Mouse (Mus musculus) thymus, postnatal 36 days (tissue): Measurements from ENCODE around the gene Dhdds.
"Not testable (repeated sequence)": the region's sequence is repeated elsewhere in the genome, so short reads cannot be mapped to it uniquely, and the experiment has no call there.

Experiments used
- DNase-seq, 2 experiments: peaks; one replicate each; pipeline ENCODE4 v3.0.0; 2022; ENCODE audit warnings: mixed read lengths in 2 of 2

Dhdds gene

GRCm38 (mm10) chr4:134002903-134003302 lies 2.2 kb upstream of the Dhdds start:
- no peak for DNase-seq

DNA sequence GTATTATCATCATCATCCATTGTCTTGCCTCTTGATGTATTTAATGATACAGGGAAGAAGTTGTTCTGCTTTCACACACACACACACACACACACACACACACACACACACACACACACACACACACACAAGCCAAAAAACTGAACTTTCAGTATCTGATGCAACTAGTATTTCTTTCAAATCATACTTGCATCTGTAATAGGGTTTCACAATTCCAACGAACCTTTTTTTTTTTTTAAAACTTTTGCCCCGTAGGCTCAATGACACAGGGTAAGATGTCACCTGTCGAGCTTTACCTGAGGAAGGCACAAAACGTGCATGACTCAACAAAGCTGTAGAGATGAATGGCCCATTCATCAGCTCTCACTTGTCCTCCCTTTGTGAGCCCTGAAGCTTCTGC lies 1.5 kb upstream of the Dhdds start:
- DNase-seq: no peak

GRCm38 (mm10) chr4:134001710-134002109 lies 992 bp upstream of the Dhdds start:
- no peak for DNase-seq

- no peak for DNase-seq
Measured at GRCm38 (mm10) chr4:133994697-133995096, 6.0 kb downstream of the Dhdds start.

DNA sequence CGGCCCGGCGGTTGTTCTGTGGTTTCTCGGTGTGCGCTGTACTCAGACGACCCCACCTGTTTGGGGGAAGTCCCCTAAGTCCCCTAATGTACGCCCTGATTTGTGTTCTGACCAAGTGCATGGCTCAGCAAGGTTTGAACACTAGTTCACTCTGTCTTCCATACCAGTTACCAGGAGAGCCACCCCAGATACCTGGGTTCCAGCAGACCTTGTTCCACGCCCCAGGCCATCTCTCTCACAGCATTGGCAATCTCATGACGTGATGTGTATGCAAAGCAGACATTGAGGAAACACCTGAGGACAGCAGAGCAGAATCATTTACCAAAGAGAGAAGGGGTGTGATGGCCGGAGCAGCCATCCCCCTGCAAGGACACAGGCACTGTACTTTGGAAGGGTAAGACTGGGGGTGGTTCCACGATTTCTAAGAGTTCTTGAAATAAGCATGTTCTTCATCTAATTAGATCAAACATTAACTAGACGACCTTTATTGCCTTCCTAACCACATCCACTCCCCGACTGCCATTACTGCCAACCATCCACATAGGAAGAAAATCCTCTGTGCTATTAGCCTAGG lies 9.5 kb downstream of the Dhdds start:
- DNase-seq: no peak

DNA sequence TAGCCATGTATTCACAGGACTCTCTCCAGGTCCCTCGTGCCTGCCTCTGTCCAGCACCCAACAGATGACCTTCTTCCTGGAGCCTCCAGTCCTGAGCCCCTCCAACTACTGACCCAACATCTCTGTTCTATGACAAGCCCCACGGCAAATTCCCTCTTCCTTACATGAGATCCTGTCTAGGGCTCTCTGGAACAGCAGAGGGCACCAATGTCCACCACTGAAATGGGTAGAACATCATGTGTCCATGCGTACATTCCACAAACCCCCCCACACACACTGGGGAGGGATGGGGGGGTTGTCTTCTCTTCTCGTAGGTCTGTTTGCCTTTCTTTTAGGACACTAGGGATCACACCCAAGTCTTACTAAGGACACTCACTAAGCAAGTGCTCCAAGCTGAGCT lies 10.7 kb downstream of the Dhdds start:
- DNase-seq: no peak

DNA sequence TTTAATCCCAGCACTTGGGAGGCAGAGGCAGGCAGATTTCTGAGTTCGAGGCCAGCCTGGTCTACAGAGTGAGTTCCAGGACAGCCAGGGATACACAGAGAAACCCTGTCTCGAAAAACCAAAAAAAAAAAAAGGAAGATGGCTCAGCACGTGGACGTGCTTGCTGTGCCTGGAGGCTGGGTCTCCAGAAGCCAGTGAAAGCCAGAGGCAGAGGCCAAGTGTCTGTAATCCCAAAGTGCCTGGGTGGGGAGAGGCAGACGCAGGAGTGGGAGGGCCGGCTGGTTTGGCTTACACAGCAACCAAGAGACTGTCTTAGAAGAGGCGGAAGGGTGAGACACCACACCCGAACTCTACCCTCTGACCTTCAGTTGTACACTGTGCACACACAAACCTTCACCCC lies 12.4 kb downstream of the Dhdds start:
- DNase-seq: not testable (repeated sequence)

DNA sequence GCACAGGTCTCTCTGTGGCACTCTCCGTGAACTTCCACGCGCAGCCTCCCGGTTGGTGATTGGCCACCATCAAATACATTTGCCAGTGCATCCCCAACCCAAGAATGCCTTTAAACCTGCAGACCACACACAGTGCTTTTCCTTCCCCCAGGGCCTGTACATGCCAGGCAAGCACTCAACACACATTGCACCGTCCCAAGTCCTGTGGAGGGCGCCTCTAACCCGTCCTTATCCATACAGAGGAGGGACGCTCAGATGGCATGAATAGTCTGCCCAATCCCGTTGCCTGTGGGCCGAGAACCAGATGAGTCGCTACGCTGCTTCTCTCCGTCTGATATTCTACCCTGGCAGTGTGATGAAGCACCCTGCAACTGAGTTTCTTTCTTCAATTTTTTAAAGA lies 17.8 kb downstream of the Dhdds start:
- no peak for DNase-seq

GRCm38 (mm10) chr4:133980496-133980895 lies 20.2 kb downstream of the Dhdds start:
- DNase-seq: no peak

DNA sequence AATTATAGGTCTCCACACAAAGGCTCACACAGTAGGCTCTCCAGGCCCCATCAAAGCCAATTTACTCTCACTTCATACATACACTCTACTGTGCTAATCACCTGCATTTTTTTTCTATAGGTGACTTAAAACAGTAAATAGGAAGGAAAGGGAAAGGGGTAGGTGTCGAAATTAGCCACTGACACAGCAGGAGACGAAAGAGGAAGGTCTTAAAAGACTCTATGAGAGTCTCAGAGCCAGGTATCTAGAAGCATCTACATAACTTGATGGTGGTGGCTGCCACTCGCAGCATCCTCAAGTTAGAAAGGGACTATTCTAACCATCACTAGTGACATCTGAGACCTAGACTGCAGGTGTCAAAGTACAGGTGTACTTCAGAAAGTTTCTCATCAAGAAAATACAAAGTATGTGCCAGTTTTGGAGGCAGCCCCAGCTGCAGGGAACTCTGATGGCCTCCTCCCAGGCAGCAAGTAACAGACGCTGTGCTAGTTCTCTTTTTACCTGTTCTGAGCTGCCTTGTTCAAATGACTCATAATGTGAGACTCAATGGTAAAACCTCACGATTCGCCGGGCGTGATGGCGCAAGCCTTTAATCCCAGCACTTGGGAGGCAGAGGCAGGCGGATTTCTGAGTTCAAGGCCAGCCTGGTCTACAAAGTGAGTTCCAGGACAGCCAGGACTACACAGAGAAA lies 22.6 kb downstream of the Dhdds start:
- DNase-seq: no peak

GRCm38 (mm10) chr4:133971741-133972140 lies 29.0 kb downstream of the Dhdds start:
- no peak for DNase-seq

DNA sequence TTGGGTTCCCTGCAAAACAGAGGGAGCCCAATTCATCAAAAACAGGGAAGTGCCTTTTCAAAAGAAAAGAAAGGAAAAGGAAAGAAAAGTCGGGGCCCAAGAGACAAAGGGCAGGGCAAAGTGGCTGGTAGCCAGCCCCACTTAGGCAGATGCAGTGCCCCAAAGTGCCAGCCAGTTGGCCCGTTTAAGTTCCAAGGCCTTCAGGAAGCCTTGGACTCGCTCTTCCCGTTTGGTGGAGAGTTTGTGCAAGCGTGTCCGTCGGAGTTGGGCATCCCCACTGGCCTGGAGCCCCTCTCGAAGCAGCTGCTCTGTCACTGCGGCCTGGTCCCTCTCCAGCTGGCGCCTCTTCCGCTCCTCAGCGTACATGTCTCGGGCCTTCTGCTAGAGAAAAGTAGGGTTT lies 29.8 kb downstream of the Dhdds start:
- no peak for DNase-seq

GRCm38 (mm10) chr4:133970196-133970595 lies 30.5 kb downstream of the Dhdds start:
- DNase-seq: no peak

DNA sequence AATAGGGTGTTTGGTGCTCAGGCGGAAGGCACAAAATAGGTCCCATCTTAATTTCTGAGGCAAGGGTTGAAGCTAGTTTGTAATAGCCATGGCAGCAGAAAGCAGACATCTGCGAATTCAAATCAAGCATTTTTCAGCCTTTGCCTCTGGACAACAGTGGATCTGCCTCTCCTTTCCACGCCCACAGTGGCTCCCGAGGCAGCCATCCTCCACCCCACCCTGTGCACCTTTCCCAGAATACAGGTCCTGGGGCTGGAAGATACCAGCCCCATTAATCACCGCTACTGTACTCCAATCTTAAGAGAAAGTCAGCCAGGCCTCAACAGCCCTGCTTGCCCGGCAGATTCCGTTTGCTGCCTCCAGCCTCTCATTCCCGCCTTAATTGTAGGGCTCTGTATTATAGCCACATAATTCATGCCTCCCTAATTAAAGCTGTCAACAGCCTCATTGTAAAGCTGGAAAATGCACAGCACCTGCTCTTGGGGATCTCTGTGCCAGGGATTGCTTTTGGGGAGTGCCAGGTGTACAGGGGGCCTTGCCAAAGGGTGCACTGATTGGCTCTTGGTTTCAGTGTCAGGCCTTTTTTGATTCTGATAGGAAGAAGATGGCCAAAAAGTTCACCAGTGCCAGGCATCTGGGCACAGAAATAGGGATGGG lies 31.5 kb downstream of the Dhdds start:
- no peak for DNase-seq

GRCm38 (mm10) chr4:133968150-133968921 lies 32.4 kb downstream of the Dhdds start, which contains the start of gene Hmgn2:
TSS of gene Hmgn2 (minus strand) at chr4:133968650.
- DNase-seq: peak; percentile 48 to 72

DNA sequence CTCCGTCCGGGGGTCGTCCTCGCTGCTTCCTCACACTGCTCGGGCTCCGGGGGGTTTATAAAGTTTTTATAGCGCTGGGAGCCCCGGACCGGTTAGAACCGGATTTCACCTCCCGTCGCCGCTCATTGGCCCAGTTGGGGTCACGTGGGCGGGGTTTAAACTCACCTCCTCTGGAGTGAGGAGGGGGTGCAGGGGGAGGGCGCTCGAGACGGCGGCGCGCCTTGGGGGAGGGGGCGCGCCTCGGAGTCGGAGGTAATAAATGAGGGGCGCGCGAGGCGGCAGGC lies 32.9 kb downstream of the Dhdds start:
- peak; percentile 90 to 93 for DNase-seq

- peak; percentile 98 for DNase-seq
Measured at GRCm38 (mm10) chr4:133967138-133967865, 33.4 kb downstream of the Dhdds start.

DNA sequence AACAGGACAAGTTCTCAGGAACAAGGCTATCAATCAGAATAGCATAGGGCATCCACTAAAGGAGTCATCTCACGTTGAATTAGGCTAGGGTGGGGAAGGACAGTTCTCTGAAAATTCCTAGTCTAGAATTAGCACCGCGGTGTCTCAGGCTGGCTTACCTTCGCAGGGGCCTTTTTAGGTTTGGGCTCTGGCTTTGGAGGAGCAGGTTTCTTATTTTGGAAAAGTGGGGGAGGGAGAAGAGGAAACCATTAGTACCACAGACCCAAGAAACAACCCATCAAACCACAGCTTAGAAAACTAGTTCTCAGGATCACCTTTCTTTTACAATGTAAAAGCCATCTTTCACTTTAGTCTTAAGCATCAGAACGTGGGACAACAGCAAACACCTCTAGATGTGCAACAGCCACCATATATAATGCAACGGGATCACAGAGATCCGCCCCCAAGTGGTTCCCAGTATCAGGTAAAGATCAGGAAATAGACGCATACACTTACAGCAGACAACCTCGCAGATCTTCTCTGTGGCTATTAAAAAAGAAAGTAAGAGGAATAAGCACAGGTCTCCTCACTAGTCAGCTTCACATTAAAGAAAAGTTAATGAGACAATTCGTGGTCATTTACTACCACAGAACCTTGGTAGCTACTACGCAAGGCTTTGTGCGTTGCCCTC lies 34.3 kb downstream of the Dhdds start:
- no peak for DNase-seq

- no peak for DNase-seq
Measured at GRCm38 (mm10) chr4:133962566-133962965, 38.2 kb downstream of the Dhdds start.

DNA sequence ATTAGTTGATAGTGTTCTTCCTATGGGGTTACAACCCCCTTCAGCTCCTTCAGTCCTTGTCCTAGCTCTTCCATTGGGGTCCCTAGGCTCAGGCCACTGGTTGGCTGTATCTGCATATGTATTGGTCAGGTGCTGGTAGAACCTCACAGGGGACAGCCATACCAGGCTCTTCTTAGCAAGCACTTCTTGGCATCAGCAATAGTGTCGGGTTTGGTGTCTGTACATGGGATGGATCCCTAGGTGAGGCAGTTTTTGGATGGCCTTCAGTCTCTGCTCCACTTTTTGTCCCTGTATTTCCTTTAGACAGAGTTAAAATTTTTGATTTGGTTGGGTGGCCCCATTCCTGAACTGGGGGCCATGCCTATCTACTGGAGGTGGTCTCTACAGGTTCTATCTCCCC lies 41.8 kb downstream of the Dhdds start:
- DNase-seq: no peak

GRCm38 (mm10) chr4:133956358-133956757 lies 44.4 kb downstream of the Dhdds start:
- no peak for DNase-seq

- DNase-seq: no peak
Measured at GRCm38 (mm10) chr4:133946736-133947135, 54.0 kb downstream of the Dhdds start.
